Mouse (Mus musculus): ENCODE data around the gene Kpna2.
"Not testable (repeated sequence)": the region's sequence is repeated elsewhere in the genome, so short reads cannot be mapped to it uniquely, and the experiment has no call there.

Kpna2 gene

DNA sequence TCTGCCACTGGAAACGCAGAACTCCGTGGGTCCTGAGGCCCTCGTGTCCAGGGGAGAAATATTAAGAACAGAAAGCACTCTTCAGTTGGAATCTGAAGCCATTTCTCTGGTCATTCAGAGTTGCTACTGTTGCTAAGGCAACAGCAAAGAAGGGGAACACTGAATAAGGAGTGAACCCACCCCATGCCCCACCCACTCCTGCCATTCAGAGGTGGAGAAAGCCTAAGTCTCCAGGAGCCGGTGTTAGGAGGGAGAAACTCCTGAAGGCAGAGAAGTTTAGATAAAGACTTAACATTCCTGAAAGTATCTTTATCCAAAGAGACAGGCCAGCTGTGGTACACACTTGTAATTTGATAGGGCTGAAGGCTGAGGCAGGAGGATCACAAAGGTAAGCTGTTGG lies 20.0 kb upstream of the Kpna2 start:
- DNase-seq (ENCODE audit: low spot score in 2 of 2) = no peak

DNA sequence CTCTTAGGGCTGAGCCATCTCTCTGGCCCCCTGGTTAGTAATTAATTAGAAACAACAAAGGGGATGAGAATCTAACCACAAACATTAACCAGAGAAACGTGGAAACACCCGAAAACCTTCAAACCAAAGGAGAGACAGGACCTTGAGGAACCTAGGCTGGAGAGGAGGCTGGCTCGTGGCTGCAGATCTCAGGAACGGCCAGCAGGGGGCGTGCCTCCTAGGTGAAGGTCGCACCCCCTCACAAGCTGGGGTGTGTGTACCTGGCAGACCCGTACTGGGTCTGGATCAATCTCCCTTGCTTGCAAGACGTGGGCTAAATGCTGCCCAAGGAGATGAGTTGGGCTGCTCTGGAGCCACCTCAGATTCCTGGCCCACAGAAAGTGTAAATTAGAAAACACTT lies 19.3 kb upstream of the Kpna2 start:
- no peak for DNase-seq (ENCODE audit: low spot score in 2 of 2)

DNA sequence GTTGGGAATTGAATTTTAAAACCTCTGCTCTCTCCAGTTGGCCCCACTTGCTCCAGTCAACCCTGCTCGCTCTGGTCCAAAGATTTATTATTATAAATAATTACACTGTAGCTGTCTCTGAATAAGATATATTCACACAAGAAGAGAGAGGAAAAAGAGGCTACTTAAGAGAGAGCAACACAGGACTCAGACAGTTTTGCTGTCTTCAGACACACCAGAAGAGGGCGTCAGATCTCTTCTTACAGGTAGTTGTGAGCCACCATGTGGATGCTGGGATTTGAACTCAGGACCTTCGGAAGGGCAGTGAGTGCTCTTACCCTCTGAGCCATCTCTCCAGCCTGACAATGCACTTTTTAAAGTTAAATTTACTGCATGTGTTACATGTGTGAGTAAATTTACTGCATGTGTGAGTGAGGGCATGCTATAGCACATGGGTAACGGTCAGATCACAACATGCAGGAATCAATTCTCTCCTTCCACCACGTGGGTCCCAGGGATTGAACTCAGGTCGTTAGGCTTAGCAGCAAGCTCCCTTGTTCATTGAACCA lies 18.1 kb upstream of the Kpna2 start:
- no peak for DNase-seq (ENCODE audit: low spot score in 2 of 2)

DNA sequence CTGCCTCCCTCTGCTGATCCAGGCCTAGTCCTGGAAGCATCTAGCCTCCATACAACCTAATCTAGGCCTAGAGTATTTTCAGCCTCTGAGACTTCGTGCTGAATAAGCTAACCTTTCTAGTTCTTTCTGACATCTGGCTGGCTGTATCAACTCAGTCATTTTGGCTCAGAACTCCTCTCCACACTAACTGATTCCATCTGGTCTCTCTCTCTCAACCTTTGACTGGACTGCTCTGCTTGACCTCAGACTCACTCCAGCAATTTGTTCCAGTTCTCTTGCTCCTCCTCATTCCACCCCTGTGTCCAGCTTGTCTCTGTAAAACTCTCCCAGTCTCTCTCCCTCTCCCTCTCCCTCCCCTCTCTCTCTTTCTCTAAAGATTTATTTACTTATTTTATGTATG lies 17.6 kb upstream of the Kpna2 start:
- no peak for DNase-seq (ENCODE audit: low spot score in 2 of 2)

DNA sequence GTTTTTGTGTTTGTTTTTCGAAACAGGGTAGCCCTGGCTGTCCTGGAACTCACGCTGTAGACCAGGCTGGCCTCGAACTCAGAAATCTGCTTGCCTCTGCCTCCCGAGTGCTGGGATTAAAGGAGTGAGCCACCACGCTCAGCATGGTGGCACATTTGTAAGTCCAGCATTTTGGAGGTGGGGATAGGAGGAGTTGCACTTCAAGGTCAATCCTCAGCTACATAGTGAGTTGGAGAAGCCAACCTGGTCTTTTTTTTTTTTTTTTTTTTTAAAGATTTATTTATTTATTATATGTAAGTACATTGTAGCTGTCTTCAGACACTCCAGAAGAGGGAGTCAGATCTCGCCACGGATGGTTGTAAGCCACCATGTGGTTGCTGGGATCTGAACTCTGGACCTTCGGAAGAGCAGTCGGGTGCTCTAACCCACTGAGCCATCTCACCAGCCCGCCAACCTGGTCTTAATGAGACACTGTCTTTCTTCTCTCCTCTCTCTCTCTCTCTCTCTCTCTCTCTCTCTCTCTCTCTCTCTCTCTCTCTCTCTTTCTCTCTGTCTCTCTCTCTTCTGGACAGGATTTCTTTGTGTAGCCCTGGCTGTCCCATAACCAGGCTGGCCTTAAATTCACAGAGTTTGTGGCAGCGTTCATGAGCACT lies 16.3 kb upstream of the Kpna2 start:
- not testable (repeated sequence) for DNase-seq (ENCODE audit: low spot score in 2 of 2)

DNA sequence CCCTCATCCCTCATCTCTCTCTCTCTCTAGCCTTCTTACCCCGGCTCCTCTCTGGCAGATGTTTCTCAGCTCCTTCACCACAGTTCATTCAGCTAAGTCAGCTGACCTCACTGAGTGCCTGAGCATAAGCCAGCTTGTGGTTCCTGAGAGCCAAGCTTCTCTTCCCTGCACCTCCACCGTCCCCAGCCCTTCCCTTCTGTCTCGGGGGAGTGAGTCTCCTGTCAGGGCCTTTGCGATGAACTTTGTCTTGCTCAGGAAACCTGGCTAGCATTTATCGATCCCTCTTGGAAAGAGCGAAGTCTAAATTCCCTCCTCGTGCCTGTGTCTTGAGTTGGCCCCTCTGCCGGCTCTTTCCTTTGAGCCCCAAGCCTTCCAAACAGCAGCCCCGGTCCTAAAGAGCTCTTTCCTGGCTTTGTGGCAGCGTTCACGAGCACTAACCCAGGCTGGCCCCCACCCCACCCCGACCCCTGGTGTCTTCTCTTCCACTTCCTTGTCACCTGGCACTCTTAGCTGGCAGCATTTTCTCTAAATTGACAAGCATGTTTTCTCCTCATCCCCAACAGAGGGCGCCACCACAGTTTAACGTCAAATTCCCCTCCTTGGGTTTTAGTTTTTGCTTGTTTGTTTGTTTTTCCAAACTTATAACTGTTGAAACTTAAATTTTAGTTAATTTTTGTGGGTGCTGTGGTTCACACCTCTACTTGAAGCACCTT lies 15.4 kb upstream of the Kpna2 start:
- DNase-seq (ENCODE audit: low spot score in 2 of 2) = no peak

GRCm38 (mm10) chr11:107014020-107014585 lies 14.8 kb upstream of the Kpna2 start:
- DNase-seq (ENCODE audit: low spot score in 2 of 2) = no peak

GRCm38 (mm10) chr11:107012324-107013017 lies 13.1 kb upstream of the Kpna2 start:
- DNase-seq (ENCODE audit: low spot score in 2 of 2) = peak; percentile 93 to 99

DNA sequence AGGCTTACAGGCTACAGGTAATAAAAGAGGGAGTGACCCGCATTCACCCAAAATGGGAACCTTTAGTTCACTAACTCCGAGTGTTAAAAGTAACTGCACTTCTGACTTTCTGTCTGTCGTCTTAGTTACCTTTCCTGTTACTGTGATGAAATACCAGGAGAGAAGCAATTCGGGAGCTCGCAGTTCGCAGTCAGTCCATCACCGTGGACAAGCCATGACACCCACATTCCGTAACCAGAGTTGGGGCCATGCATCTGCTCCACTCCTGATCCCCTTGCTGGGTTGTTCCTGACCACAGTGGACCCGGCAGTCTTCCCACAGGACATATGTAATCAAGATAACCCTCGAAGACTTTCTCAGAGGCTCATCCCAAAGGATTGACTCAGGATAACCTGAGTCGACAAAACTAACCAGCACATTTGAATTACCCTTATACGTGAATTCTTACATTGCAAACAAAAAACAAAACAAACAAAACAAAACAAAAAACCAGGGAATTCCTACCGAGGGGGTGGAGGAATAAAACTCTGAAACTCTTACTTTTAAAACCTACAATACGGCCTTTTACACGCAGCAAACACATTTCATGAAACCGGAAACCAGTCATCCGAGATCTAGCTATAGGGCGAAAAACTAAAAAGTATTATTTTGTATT lies 12.5 kb upstream of the Kpna2 start:
- DNase-seq (ENCODE audit: low spot score in 2 of 2) = no peak

- no peak for DNase-seq (ENCODE audit: low spot score in 2 of 2)
Measured at GRCm38 (mm10) chr11:107011171-107011570, 11.8 kb upstream of the Kpna2 start.

- DNase-seq (ENCODE audit: low spot score in 2 of 2) = no peak
Measured at GRCm38 (mm10) chr11:107010447-107010846, 11.1 kb upstream of the Kpna2 start.

DNA sequence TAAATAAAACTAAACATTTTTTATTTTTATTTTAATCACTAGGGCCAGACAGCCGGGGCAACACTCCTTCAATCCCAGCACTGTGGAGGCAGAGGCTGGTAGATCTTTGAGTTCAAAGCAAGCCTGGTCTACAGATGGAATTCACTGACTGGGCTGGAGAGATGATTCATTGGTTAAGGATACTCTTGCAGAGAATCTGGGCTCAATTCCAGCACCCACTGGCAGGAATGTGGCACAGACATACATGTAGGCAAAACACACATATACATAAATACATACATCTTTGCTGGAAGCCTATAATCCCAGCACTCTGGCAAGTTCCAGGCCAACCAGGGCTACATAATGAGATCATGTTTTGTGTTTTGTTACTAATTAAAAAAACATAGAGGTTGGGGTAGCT lies 6.2 kb upstream of the Kpna2 start:
- no peak for DNase-seq (ENCODE audit: low spot score in 2 of 2)

DNA sequence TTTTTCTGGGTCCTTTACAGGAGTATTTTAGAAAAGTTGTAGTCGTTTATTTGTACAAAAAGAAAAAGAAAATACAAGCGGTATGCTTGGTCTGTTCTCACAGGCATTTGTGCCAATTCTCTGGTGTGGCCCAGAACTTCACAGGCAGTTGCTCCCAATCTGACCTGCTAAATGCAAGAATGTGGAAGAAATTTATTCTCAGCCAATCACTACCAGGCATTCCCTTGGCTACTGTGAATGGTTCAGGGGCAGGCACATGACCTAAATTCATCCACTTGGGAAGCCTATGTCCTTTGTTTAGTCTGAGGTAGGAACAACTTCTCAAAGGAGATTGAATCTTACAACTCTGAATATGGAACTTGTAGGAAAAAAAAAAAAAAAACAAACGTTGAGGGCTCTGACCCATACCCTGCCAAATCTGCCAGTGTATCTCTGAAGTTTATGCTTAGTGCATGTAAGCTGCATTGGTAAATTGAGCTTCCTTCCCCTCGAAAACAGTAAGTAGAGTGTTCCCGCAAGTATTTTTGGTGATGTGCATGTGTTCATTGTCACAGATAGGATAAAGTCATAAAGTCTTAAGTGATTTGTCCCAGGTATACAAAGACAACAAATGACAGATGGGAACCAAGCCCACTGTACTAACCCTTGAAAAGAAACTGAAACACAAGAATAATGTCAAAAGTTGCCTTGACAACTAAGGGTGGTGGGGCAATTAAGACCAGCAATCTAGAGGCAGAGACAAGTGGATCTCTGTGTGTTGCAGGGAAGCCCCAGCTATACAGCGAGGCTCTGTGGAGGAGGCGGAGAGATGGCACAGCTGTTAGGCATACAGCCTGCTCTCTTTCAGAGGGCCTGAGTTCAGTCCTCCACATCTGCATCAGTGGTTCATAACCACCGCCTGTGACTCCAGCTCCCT lies 2.7 kb upstream of the Kpna2 start:
- DNase-seq (ENCODE audit: low spot score in 2 of 2) = no peak

DNA sequence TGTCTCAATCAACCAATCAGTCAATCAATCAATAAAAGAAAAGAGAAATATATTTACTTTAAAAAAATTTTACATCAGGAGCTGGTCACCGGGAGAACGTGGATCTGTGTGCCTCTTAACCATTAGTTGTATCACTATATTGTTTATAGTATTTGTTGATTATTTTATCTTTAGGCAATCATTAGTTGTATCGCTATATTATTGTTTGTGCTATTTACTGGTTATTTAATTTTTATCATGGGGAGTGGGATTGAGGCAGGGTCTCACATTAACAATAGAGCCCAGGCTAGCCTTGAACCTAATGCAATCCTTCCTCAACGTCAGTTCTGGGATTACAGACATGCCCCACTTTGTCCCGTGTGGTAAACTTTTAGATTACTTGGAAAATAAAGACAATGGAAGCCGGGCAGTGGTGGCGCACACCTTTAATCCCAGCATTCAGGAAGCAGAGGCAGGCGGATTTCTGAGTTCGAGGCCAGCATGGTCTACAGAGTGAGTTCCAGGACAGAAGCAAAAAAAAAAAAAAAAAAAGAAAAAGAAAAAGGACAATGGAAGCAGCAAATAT lies 690 bp upstream of the Kpna2 start:
- no peak for DNase-seq (ENCODE audit: low spot score in 2 of 2)

GRCm38 (mm10) chr11:106998651-106999150 lies 640 bp downstream of the Kpna2 start:
- DNase-seq (ENCODE audit: low spot score in 2 of 2) = peak in 1 of 2 experiments; percentile 44

- no peak for DNase-seq (ENCODE audit: low spot score in 2 of 2)
Measured at GRCm38 (mm10) chr11:106997976-106998375, 1.4 kb downstream of the Kpna2 start.

GRCm38 (mm10) chr11:106996492-106996891 lies 2.8 kb downstream of the Kpna2 start:
- DNase-seq (ENCODE audit: low spot score in 2 of 2) = not testable (repeated sequence)

- DNase-seq (ENCODE audit: low spot score in 2 of 2) = no peak
Measured at GRCm38 (mm10) chr11:106994246-106995085, 4.9 kb downstream of the Kpna2 start.

DNA sequence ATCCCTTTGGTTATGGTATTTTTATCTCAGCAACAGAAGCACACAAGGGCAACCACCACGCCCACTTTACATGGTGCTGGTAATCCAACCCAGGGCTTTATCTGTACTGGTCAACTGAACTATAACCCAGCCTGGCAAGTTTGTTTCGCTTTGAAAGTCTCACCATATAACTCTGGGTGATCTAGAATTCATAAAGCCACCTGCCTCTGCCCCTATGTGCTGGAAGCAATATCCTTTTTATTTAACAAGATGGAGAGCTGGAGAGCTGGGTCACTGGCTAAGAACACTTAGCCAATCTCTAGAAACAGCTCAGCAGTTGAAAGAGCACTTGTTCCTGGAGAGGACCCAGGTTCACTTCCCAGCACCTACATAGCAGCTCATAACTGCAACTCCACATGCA lies 12.0 kb downstream of the Kpna2 start:
- DNase-seq (ENCODE audit: low spot score in 2 of 2) = no peak
